Mouse (Mus musculus): Measurements from ENCODE around the gene Cadps2.

Cadps2 gene

GRCm38 (mm10) chr6:23839009-23839811 lies at the start of gene Cadps2:
Cadps2 (minus strand) TSS chr6:23839421.
- peak; percentile 60 for DNase-seq (ENCODE audit: low read depth, low spot score)

- peak; percentile 59 for DNase-seq (ENCODE audit: low read depth, low spot score)
Observed at GRCm38 (mm10) chr6:23886418-23886817, 47.2 kb upstream of the Cadps2 start.

- no peak for DNase-seq (ENCODE audit: low read depth, low spot score)
Observed at GRCm38 (mm10) chr6:23876765-23877408, 37.7 kb upstream of the Cadps2 start.

GRCm38 (mm10) chr6:23876363-23876762 lies 37.1 kb upstream of the Cadps2 start:
- no peak for DNase-seq (ENCODE audit: low read depth, low spot score)

GRCm38 (mm10) chr6:23873812-23874211 lies 34.6 kb upstream of the Cadps2 start:
- no peak for DNase-seq (ENCODE audit: low read depth, low spot score)

GRCm38 (mm10) chr6:23873231-23873630 lies 34.0 kb upstream of the Cadps2 start:
- no peak for DNase-seq (ENCODE audit: low read depth, low spot score)

- no peak for DNase-seq (ENCODE audit: low read depth, low spot score)
Observed at GRCm38 (mm10) chr6:23869971-23870370, 30.8 kb upstream of the Cadps2 start.

- DNase-seq (ENCODE audit: low read depth, low spot score) = no peak
Observed at GRCm38 (mm10) chr6:23866298-23866697, 27.1 kb upstream of the Cadps2 start.

- DNase-seq (ENCODE audit: low read depth, low spot score) = no peak
Observed at GRCm38 (mm10) chr6:23853464-23853863, 14.2 kb upstream of the Cadps2 start.

- DNase-seq (ENCODE audit: low read depth, low spot score) = peak; percentile 50
Observed at GRCm38 (mm10) chr6:23840001-23840400, 780 bp upstream of the Cadps2 start.

GRCm38 (mm10) chr6:23838401-23839008 lies 716 bp downstream of the Cadps2 start:
- peak; percentile 53 for DNase-seq (ENCODE audit: low read depth, low spot score)

- no peak for DNase-seq (ENCODE audit: low read depth, low spot score)
Observed at GRCm38 (mm10) chr6:23837631-23838030, 1.6 kb downstream of the Cadps2 start.

GRCm38 (mm10) chr6:23837127-23837526 lies 2.1 kb downstream of the Cadps2 start:
- DNase-seq (ENCODE audit: low read depth, low spot score) = no peak

- DNase-seq (ENCODE audit: low read depth, low spot score) = no peak
Observed at GRCm38 (mm10) chr6:23836694-23837093, 2.5 kb downstream of the Cadps2 start.

- no peak for DNase-seq (ENCODE audit: low read depth, low spot score)
Observed at GRCm38 (mm10) chr6:23835552-23835951, 3.7 kb downstream of the Cadps2 start.

- peak; percentile 58 for DNase-seq (ENCODE audit: low read depth, low spot score)
Observed at GRCm38 (mm10) chr6:23830741-23831140, 8.5 kb downstream of the Cadps2 start.

GRCm38 (mm10) chr6:23829338-23829737 lies 9.9 kb downstream of the Cadps2 start:
- DNase-seq (ENCODE audit: low read depth, low spot score) = no peak

GRCm38 (mm10) chr6:23821819-23822218 lies 17.4 kb downstream of the Cadps2 start:
- DNase-seq (ENCODE audit: low read depth, low spot score) = no peak

GRCm38 (mm10) chr6:23810087-23810486 lies 29.1 kb downstream of the Cadps2 start:
- DNase-seq (ENCODE audit: low read depth, low spot score) = no peak

GRCm38 (mm10) chr6:23809344-23809743 lies 29.9 kb downstream of the Cadps2 start:
- DNase-seq (ENCODE audit: low read depth, low spot score) = no peak

GRCm38 (mm10) chr6:23805333-23805732 lies 33.9 kb downstream of the Cadps2 start:
- no peak for DNase-seq (ENCODE audit: low read depth, low spot score)

GRCm38 (mm10) chr6:23791822-23792221 lies 47.4 kb downstream of the Cadps2 start:
- no peak for DNase-seq (ENCODE audit: low read depth, low spot score)

GRCm38 (mm10) chr6:23777641-23778040 lies 61.6 kb downstream of the Cadps2 start:
- peak; percentile 7 for DNase-seq (ENCODE audit: low read depth, low spot score)

Measured in R1 (cell line).